Mouse (Mus musculus): ENCODE data around the gene Nat10.

- TF ChIP-seq CTCF (IDR thresholded peaks at IDR 0.05) (no peak), EP300 (IDR thresholded peaks at IDR 0.05) (no peak)
These were observed 46.7 kb downstream of the Nat10 start for GRCm38 (mm10) chr2:103714412-103714811.

Measured in lung, postnatal 0 days (tissue).